Mouse (Mus musculus): ENCODE results near the gene Pithd1. TPM values are rescaled to one million over a fixed set of nuclear protein-coding genes. Genes with fewer than 3 reads are reported as not detected.

Gene Pithd1
- polyA plus RNA-seq, 1 experiment from 2014 or later, result 63.3 TPM

GRCm38 (mm10) chr4:135934708-135935500, 52.2 kb downstream of the Pithd1 start:
- H3K36me3 ChIP-seq, result peaks cover 34% of the 10 kb centered on the region
- no peak overlapping the region for H3K27ac ChIP-seq
- WGBS, result 54% methylated on average over 12 of the region's 12 CpGs
- H3K4me1 ChIP-seq, result no peaks in the 10 kb centered on the region
- no peak overlapping the region for H3K9ac ChIP-seq
- H3K4me3 ChIP-seq, result no peak overlapping the region
- H3K9me3 ChIP-seq, result no peaks in the 10 kb centered on the region
- no peaks in the 10 kb centered on the region for H3K27me3 ChIP-seq (replicated peaks)
- no peak overlapping the region for H3K4me2 ChIP-seq (replicated peaks)
- no peak for ATAC-seq (ENCODE audit: low FRiP score, low read depth)

GRCm38 (mm10) chr4:135931832-135932231, 55.2 kb downstream of the Pithd1 start:
- H3K9me3 ChIP-seq, result no peaks in the 10 kb centered on the region
- H3K36me3 ChIP-seq, result peaks cover 24% of the 10 kb centered on the region
- H3K9ac ChIP-seq, result no peak overlapping the region
- WGBS, result 71% methylated on average over 5 of the region's 5 CpGs
- no peak overlapping the region for H3K4me3 ChIP-seq
- no peak overlapping the region for H3K27ac ChIP-seq
- no peaks in the 10 kb centered on the region for H3K4me1 ChIP-seq
- H3K27me3 ChIP-seq (replicated peaks), result no peaks in the 10 kb centered on the region
- no peak overlapping the region for H3K4me2 ChIP-seq (replicated peaks)
- no peak for ATAC-seq (ENCODE audit: low FRiP score, low read depth)

- no peak overlapping the region for H3K9ac ChIP-seq
- H3K4me2 ChIP-seq (replicated peaks), result no peak overlapping the region
- no peak overlapping the region for H3K4me3 ChIP-seq
- WGBS, result 95% methylated on average over 8 of the region's 8 CpGs
- H3K27ac ChIP-seq, result no peak overlapping the region
- no peaks in the 10 kb centered on the region for H3K4me1 ChIP-seq
- H3K9me3 ChIP-seq, result no peaks in the 10 kb centered on the region
- no peak for ATAC-seq (ENCODE audit: low FRiP score, low read depth)
- peaks cover 32% of the 10 kb centered on the region for H3K36me3 ChIP-seq
- H3K27me3 ChIP-seq (replicated peaks), result no peaks in the 10 kb centered on the region
These were observed 56.8 kb downstream of the Pithd1 start for GRCm38 (mm10) chr4:135930239-135930638.

GRCm38 (mm10) chr4:135929828-135930227, 57.2 kb downstream of the Pithd1 start:
- peaks cover 32% of the 10 kb centered on the region for H3K36me3 ChIP-seq
- WGBS, result 93% methylated on average over 9 of the region's 9 CpGs

GRCm38 (mm10) chr4:135929405-135929804, 57.7 kb downstream of the Pithd1 start:
- Histone ChIP-seq H3K4me3 (no peak overlapping the region), H3K27me3 (replicated peaks) (no peaks in the 10 kb centered on the region), H3K27ac (no peak overlapping the region), H3K4me2 (replicated peaks) (no peak overlapping the region), H3K9me3 (no peaks in the 10 kb centered on the region), H3K4me1 (no peaks in the 10 kb centered on the region), H3K36me3 (peaks cover 33% of the 10 kb centered on the region), H3K9ac (no peak overlapping the region)
- 88% methylated on average over 5 of the region's 5 CpGs for WGBS
- no peak for ATAC-seq (ENCODE audit: low FRiP score, low read depth)

More at GRCm38 (mm10) chr4:135929828-135930227, 57.2 kb downstream of the Pithd1 start:
- Histone ChIP-seq H3K4me1 (no peaks in the 10 kb centered on the region), H3K9ac (no peak overlapping the region), H3K4me2 (replicated peaks) (no peak overlapping the region), H3K27me3 (replicated peaks) (no peaks in the 10 kb centered on the region), H3K27ac (no peak overlapping the region), H3K4me3 (no peak overlapping the region), H3K9me3 (no peaks in the 10 kb centered on the region)
- ATAC-seq (ENCODE audit: low FRiP score, low read depth), result no peak

- Histone ChIP-seq H3K9me3 (no peaks in the 10 kb centered on the region), H3K4me3 (no peak overlapping the region), H3K27me3 (replicated peaks) (no peaks in the 10 kb centered on the region), H3K27ac (no peak overlapping the region), H3K36me3 (peaks cover 29% of the 10 kb centered on the region), H3K4me1 (no peaks in the 10 kb centered on the region), H3K9ac (no peak overlapping the region), H3K4me2 (replicated peaks) (no peak overlapping the region)
- 85% methylated on average over 9 of the region's 9 CpGs for WGBS
- no peak for ATAC-seq (ENCODE audit: low FRiP score, low read depth)
These were observed 58.7 kb downstream of the Pithd1 start for GRCm38 (mm10) chr4:135928376-135928775.

- Histone ChIP-seq H3K9ac (no peak overlapping the region), H3K9me3 (no peaks in the 10 kb centered on the region), H3K27me3 (replicated peaks) (no peaks in the 10 kb centered on the region), H3K4me1 (peaks cover 3% of the 10 kb centered on the region), H3K4me3 (no peak overlapping the region), H3K36me3 (peaks cover 22% of the 10 kb centered on the region; the same call in 1 of the 2 replicates), H3K4me2 (replicated peaks) (no peak overlapping the region), H3K27ac (no peak overlapping the region)
- WGBS, result 97% methylated on average over 3 of the region's 3 CpGs
- no peak for ATAC-seq (ENCODE audit: low FRiP score, low read depth)
These were observed 60.2 kb downstream of the Pithd1 start for GRCm38 (mm10) chr4:135926861-135927260.

- no peak overlapping the region for H3K4me3 ChIP-seq
- WGBS, result 88% methylated on average over 10 of the region's 10 CpGs
- H3K9me3 ChIP-seq, result no peaks in the 10 kb centered on the region
- no peak overlapping the region for H3K4me2 ChIP-seq (replicated peaks)
- no peak for ATAC-seq (ENCODE audit: low FRiP score, low read depth)
- no peak overlapping the region for H3K9ac ChIP-seq
- H3K36me3 ChIP-seq, result peaks cover 22% of the 10 kb centered on the region; the same call in 1 of the 2 replicates
- H3K27ac ChIP-seq, result no peak overlapping the region
- peaks cover 8% of the 10 kb centered on the region for H3K4me1 ChIP-seq
- H3K27me3 ChIP-seq (replicated peaks), result no peaks in the 10 kb centered on the region
These were observed 60.8 kb downstream of the Pithd1 start for GRCm38 (mm10) chr4:135926195-135926808.

Other genes starting within 250 kb of the Pithd1 start
- 1.1 and 1.5 TPM in 2 replicates for gene Myom3, start 227.5 kb downstream of the Pithd1 start, polyA plus RNA-seq (2016; fragmentation: Nextera tagmentation; extraction: Ambion mirVana)
- 279 and 303 TPM in 2 replicates for gene Srsf10, start 131.5 kb downstream of the Pithd1 start, polyA plus RNA-seq (2016; fragmentation: Nextera tagmentation; extraction: Ambion mirVana)
- gene Pnrc2, start 113.4 kb downstream of the Pithd1 start, polyA plus RNA-seq (2016; fragmentation: Nextera tagmentation; extraction: Ambion mirVana), result 145 and 154 TPM in 2 replicates
- 0.32 and 0.34 TPM in 2 replicates for gene Cnr2, start 91.9 kb downstream of the Pithd1 start, polyA plus RNA-seq (2016; fragmentation: Nextera tagmentation; extraction: Ambion mirVana)
- 48.2 and 53.6 TPM in 2 replicates for gene Fuca1, start 66.5 kb downstream of the Pithd1 start, polyA plus RNA-seq (2016; fragmentation: Nextera tagmentation; extraction: Ambion mirVana)
- gene Hmgcl, start 40.8 kb downstream of the Pithd1 start, polyA plus RNA-seq (2016; fragmentation: Nextera tagmentation; extraction: Ambion mirVana), result 55.9 and 56.6 TPM in 2 replicates
- gene Gale, start 23.5 kb downstream of the Pithd1 start, polyA plus RNA-seq (2016; fragmentation: Nextera tagmentation; extraction: Ambion mirVana), result 34.8 and 38.9 TPM in 2 replicates
- gene Lypla2, start 14.6 kb downstream of the Pithd1 start, polyA plus RNA-seq (2016; fragmentation: Nextera tagmentation; extraction: Ambion mirVana), result 189 and 194 TPM in 2 replicates
- 32.1 and 35.0 TPM in 2 replicates for gene Eloa, start 34.5 kb upstream of the Pithd1 start, polyA plus RNA-seq (2016; fragmentation: Nextera tagmentation; extraction: Ambion mirVana)
- gene Rpl11, start 66.2 kb upstream of the Pithd1 start, polyA plus RNA-seq (2016; fragmentation: Nextera tagmentation; extraction: Ambion mirVana), result 293 and 294 TPM in 2 replicates
- 325 and 330 TPM in 2 replicates for gene Id3, start 156.2 kb upstream of the Pithd1 start, polyA plus RNA-seq (2016; fragmentation: Nextera tagmentation; extraction: Ambion mirVana)
- 9.5 and 10.4 TPM in 2 replicates for gene E2f2, start 185.1 kb upstream of the Pithd1 start, polyA plus RNA-seq (2016; fragmentation: Nextera tagmentation; extraction: Ambion mirVana)
- gene Asap3, start 219.1 kb upstream of the Pithd1 start, polyA plus RNA-seq (2016; fragmentation: Nextera tagmentation; extraction: Ambion mirVana), result 10.4 and 11.4 TPM in 2 replicates

Data from neural tube, embryonic 12.5 days (tissue).